Comparison of ENCODE assay signal across 10 mouse cellular contexts in genomic region chr5:33434141-33434780, GRCm38 (mm10). TPM values are rescaled to one million over a fixed set of nuclear protein-coding genes. Genes with fewer than 3 reads are reported as not detected.
DNase-seq lines count a peak whose midpoint lies in the region; ATAC-seq and TF ChIP-seq lines count a peak whose summit lies in the region.
"Had no signal": no experiment of that assay in that cellular context is flagged by ENCODE, and none has a peak within 500 bp of the region (broad histone marks: within the 10 kb centered on the region; RNA-seq: fewer than 3 reads in every experiment).

No protein-coding gene starts in this region.

- H3K4me2 ChIP-seq in kidney, embryonic 14.5 days (replicated peaks; ENCODE audit: low read depth, low read length): peak overlapping the region; percentile 31
- H3K4me2 ChIP-seq in hindbrain, embryonic 16.5 days (ENCODE audit: low read length): peak overlapping the region; percentile 50
- H3K4me2 ChIP-seq in neural tube, embryonic 11.5 days (ENCODE audit: low read depth): peak overlapping the region; percentile 22

- DNase-seq in kidney, adult 2 months: no peak
- DNase-seq in embryonic facial prominence, embryonic 10.5 days (ENCODE audit: low spot score): peak; percentile 47
- DNase-seq in neural tube, embryonic 11.5 days (ENCODE audit: low spot score): peak; percentile 41
- DNase-seq in ovary, adult 18-20 months (ENCODE audit: low spot score): no peak
- no peak for DNase-seq in urinary bladder, postnatal 14 days (ENCODE audit: low spot score)
- no peak for DNase-seq in lung, postnatal 14 days

- peak overlapping the region; percentile 25 for H3K4me3 ChIP-seq in kidney, embryonic 14.5 days (ENCODE audit: low read length)
- no peak overlapping the region for H3K4me3 ChIP-seq in kidney, adult 2 months (ENCODE audit: insufficient read depth, low read depth, low read length)
- peak overlapping the region; percentile 32 for H3K4me3 ChIP-seq in embryonic facial prominence, embryonic 10.5 days
- peak overlapping the region; percentile 35 for H3K4me3 ChIP-seq in hindbrain, embryonic 16.5 days (ENCODE audit: low read length)
- H3K4me3 ChIP-seq in neural tube, embryonic 11.5 days (ENCODE audit: low read depth, low read length): peak overlapping the region; percentile 15
- H3K4me3 ChIP-seq: erythroblast, embryonic 14.5 days had no signal

- H3K36me3 ChIP-seq in kidney, embryonic 14.5 days (ENCODE audit: control insufficient read depth, insufficient read depth, low read length): no peaks in the 10 kb centered on the region
- no peaks in the 10 kb centered on the region for H3K36me3 ChIP-seq in kidney, adult 2 months (ENCODE audit: control insufficient read depth, insufficient read depth, low read length)
- H3K36me3 ChIP-seq in embryonic facial prominence, embryonic 10.5 days (replicated peaks): no peaks in the 10 kb centered on the region
- no peaks in the 10 kb centered on the region for H3K36me3 ChIP-seq in hindbrain, embryonic 16.5 days (ENCODE audit: control insufficient read depth, insufficient read depth, low read length)
- no peaks in the 10 kb centered on the region for H3K36me3 ChIP-seq in neural tube, embryonic 11.5 days (ENCODE audit: control insufficient read depth, insufficient read depth, low read length)

- 0 out of 2 replicates have a peak, but pooled peaks have one; percentile 24 for ATAC-seq in kidney, embryonic 14.5 days (ENCODE audit: low FRiP score, low TSS enrichment)
- no peak; the same call in 1 of the 2 replicates for ATAC-seq in hindbrain, embryonic 16.5 days
- ATAC-seq in neural tube, embryonic 11.5 days (ENCODE audit: insufficient read depth, low FRiP score, low TSS enrichment): no peak
- ATAC-seq: Patski had no signal

- H3K4me1 ChIP-seq in kidney, embryonic 14.5 days (ENCODE audit: control insufficient read depth, insufficient read depth, low read length): peaks cover 16% of the 10 kb centered on the region
- no peaks in the 10 kb centered on the region for H3K4me1 ChIP-seq in kidney, adult 2 months (ENCODE audit: control insufficient read depth, insufficient read depth, low read length)
- H3K4me1 ChIP-seq in embryonic facial prominence, embryonic 10.5 days: peaks cover 58% of the 10 kb centered on the region
- peaks cover 19% of the 10 kb centered on the region for H3K4me1 ChIP-seq in hindbrain, embryonic 16.5 days (ENCODE audit: control insufficient read depth, insufficient read depth, low read depth, low read length)
- H3K4me1 ChIP-seq in neural tube, embryonic 11.5 days (ENCODE audit: control insufficient read depth, insufficient read depth, low read length): peaks cover 17% of the 10 kb centered on the region

- no peak for TF ChIP-seq CTCF in kidney, adult 2 months (conservative IDR thresholded peaks at IDR 0.05; ENCODE audit: insufficient read depth, insufficient read length, low read depth, low read length)

- no peak for TF ChIP-seq POLR2A in kidney, adult 2 months (IDR thresholded peaks at IDR 0.05; ENCODE audit: low read depth, low read length)

- no peaks in the 10 kb centered on the region for H3K9me3 ChIP-seq in kidney, embryonic 14.5 days (ENCODE audit: control insufficient read depth, low read length)
- H3K9me3 ChIP-seq in embryonic facial prominence, embryonic 10.5 days: no peaks in the 10 kb centered on the region
- H3K9me3 ChIP-seq in hindbrain, embryonic 16.5 days (ENCODE audit: control insufficient read depth, low read length): no peaks in the 10 kb centered on the region
- no peaks in the 10 kb centered on the region for H3K9me3 ChIP-seq in neural tube, embryonic 11.5 days (ENCODE audit: control insufficient read depth, low read length)

- peaks cover 96% of the 10 kb centered on the region for H3K27me3 ChIP-seq in kidney, embryonic 14.5 days (ENCODE audit: control insufficient read depth, insufficient read depth, low read length)
- H3K27me3 ChIP-seq in kidney, adult 2 months (replicated peaks; ENCODE audit: control insufficient read depth, insufficient read depth, low read length): peaks cover 5% of the 10 kb centered on the region
- H3K27me3 ChIP-seq in embryonic facial prominence, embryonic 10.5 days (replicated peaks; ENCODE audit: low read depth, poor library complexity, severe bottlenecking): peaks cover 100% of the 10 kb centered on the region
- H3K27me3 ChIP-seq in hindbrain, embryonic 16.5 days (replicated peaks; ENCODE audit: control insufficient read depth, insufficient read depth, low read length): peaks cover 69% of the 10 kb centered on the region
- peaks cover 98% of the 10 kb centered on the region for H3K27me3 ChIP-seq in neural tube, embryonic 11.5 days (ENCODE audit: control insufficient read depth, insufficient read depth, low read length)

- WGBS in kidney, embryonic 14.5 days: under 1% methylated on average over 46 of the region's 60 CpGs
- WGBS in kidney, adult 2 months: under 1% methylated on average over 58 of the region's 60 CpGs
- under 1% methylated on average over 60 of the region's 60 CpGs for whole genome bisulfite sequencing in embryonic facial prominence, embryonic 10.5 days
- 0% methylated on average over 58 of the region's 60 CpGs for WGBS in hindbrain, embryonic 16.5 days
- under 1% methylated on average over 54 of the region's 60 CpGs for WGBS in neural tube, embryonic 11.5 days

- H3K9ac ChIP-seq in kidney, embryonic 14.5 days (ENCODE audit: low read depth, low read length): no peak overlapping the region
- H3K9ac ChIP-seq in hindbrain, embryonic 16.5 days (ENCODE audit: low read depth, low read length): peak overlapping the region; percentile 31
- peak overlapping the region; percentile 18 for H3K9ac ChIP-seq in neural tube, embryonic 11.5 days (ENCODE audit: low read length)

- H3K27ac ChIP-seq in kidney, embryonic 14.5 days (ENCODE audit: low read depth, low read length): no peak overlapping the region
- H3K27ac ChIP-seq in kidney, adult 2 months (ENCODE audit: insufficient read depth, low read depth, low read length): no peak overlapping the region
- no peak overlapping the region for H3K27ac ChIP-seq in embryonic facial prominence, embryonic 10.5 days (replicated peaks)
- H3K27ac ChIP-seq in hindbrain, embryonic 16.5 days (ENCODE audit: low read depth, low read length): no peak overlapping the region
- 0 out of 2 replicates have a peak overlapping the region, but pooled peaks have one; percentile 6 for H3K27ac ChIP-seq in neural tube, embryonic 11.5 days (ENCODE audit: low read depth, low read length)

RNA-seq across cellular contexts. Expression of gene Nkx1-1, which starts 0.5 kb away (rescaled TPM):
- not detected in 2 replicates for polyA plus RNA-seq in kidney, embryonic 14.5 days (2014; fragmentation: Nextera tagmentation; extraction: Ambion mirVana)
- not detected in 2 replicates for polyA plus RNA-seq in kidney, adult 2 months (2012; rRNA removed)
- not detected in 2 replicates for polyA plus RNA-seq in embryonic facial prominence, embryonic 10.5 days (2016; fragmentation: Nextera tagmentation; extraction: Ambion mirVana)
- polyA plus RNA-seq in hindbrain, embryonic 16.5 days (2015; fragmentation: Nextera tagmentation; extraction: Ambion mirVana): 0.47 TPM in 1 of 2 replicates, not detected in the other
- 0.59 and 1.2 TPM in 2 replicates for polyA plus RNA-seq in neural tube, embryonic 11.5 days (2014; fragmentation: Nextera tagmentation; extraction: Ambion mirVana)
- polyA plus RNA-seq: erythroblast, embryonic 14.5 days; Patski had no signal

RNA-seq across cellular contexts. Expression of gene Uvssa, which starts 55.9 kb away (rescaled TPM):
- 7.9 and 8.9 TPM in 2 replicates for polyA plus RNA-seq in kidney, embryonic 14.5 days (2014; fragmentation: Nextera tagmentation; extraction: Ambion mirVana)
- polyA plus RNA-seq in kidney, adult 2 months (2012; rRNA removed): 4.3 and 5.4 TPM in 2 replicates
- polyA plus RNA-seq in embryonic facial prominence, embryonic 10.5 days (2016; fragmentation: Nextera tagmentation; extraction: Ambion mirVana): 7.7 and 8.8 TPM in 2 replicates
- 6.2 and 6.7 TPM in 2 replicates for polyA plus RNA-seq in hindbrain, embryonic 16.5 days (2015; fragmentation: Nextera tagmentation; extraction: Ambion mirVana)
- polyA plus RNA-seq in neural tube, embryonic 11.5 days (2014; fragmentation: Nextera tagmentation; extraction: Ambion mirVana): 6.5 and 7.0 TPM in 2 replicates

Comparison
In these comparisons a context has a peak if more than half of its experiments do, and no peak if none do; other contexts are left out.
1. DNase-seq: peak in embryonic facial prominence, embryonic 10.5 days (single experiment) and neural tube, embryonic 11.5 days (single experiment); none in kidney, adult 2 months (single experiment), ovary, adult 18-20 months (single experiment), urinary bladder, postnatal 14 days (single experiment) and lung, postnatal 14 days (single experiment).
2. Peak in every context shown above with its lines, with median percentiles within 50 percentile points of each other: H3K4me2 ChIP-seq.